Mouse (Mus musculus) megakaryocyte, embryonic 14.5 days (primary cell): ENCODE measurements around the gene Cdh24.

Experiments
- FLI1 ChIP-seq: IDR thresholded peaks from 2 replicates; pipeline ENCODE4 v1.6.1; 2012; ENCODE audit warnings: low read length, inconsistent platforms, mixed read lengths
- GATA1 ChIP-seq: IDR thresholded peaks from 3 replicates; pipeline ENCODE4 v1.6.1; 2012; ENCODE audit warnings: mixed read lengths, low read length, inconsistent platforms, borderline replicate concordance

DNA sequence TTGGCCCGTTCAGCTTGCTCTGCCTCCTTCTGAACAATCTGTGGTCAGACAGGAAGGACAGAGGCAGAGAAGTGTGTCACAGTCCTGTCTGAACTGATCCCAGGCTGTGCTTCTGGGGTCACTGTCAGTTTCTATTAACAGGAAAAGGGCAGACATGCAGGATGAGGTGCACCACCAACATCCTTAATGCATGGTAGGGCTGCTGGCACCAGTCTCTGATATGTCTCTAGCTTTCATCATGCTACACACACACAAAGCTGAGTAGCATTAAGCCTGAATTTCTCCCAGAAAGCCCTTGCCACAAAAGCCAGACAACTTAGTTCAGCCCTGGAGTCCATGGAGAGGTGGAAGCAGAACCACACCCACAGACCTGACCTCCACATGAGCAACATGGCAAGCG lies 1.8 kb upstream of the Cdh24 start:
- TF ChIP-seq GATA1 (no peak), FLI1 (no peak)
